Mouse (Mus musculus): ENCODE results near the gene Pacsin2.
A peak's percentile ranks its signal among the peaks of the same experiment; 100 is the strongest.
"Not testable (repeated sequence)": the region's sequence is repeated elsewhere in the genome, so short reads cannot be mapped to it uniquely, and the experiment has no call there.

Gene Pacsin2

GRCm38 (mm10) chr15:83375136-83375535 is 89.3 kb downstream of the Pacsin2 start:
- DNase-seq (ENCODE audit: low spot score in 2 of 2): peak in 1 of 2 experiments; percentile 34

- no peak for DNase-seq (ENCODE audit: low spot score in 2 of 2)
Observed at GRCm38 (mm10) chr15:83374076-83374475, 90.3 kb downstream of the Pacsin2 start.

GRCm38 (mm10) chr15:83368702-83369101 is 95.7 kb downstream of the Pacsin2 start:
- DNase-seq (ENCODE audit: low spot score in 2 of 2): not testable (repeated sequence)

- no peak for DNase-seq (ENCODE audit: low spot score in 2 of 2)
Observed at GRCm38 (mm10) chr15:83368261-83368660, 96.1 kb downstream of the Pacsin2 start.

GRCm38 (mm10) chr15:83366933-83367552 is 97.4 kb downstream of the Pacsin2 start:
- peak; percentile 64 for DNase-seq (ENCODE audit: low spot score in 2 of 2)

GRCm38 (mm10) chr15:83365697-83366096 is 98.7 kb downstream of the Pacsin2 start:
- DNase-seq (ENCODE audit: low spot score in 2 of 2): no peak

GRCm38 (mm10) chr15:83364194-83364593 is 100.2 kb downstream of the Pacsin2 start:
- DNase-seq (ENCODE audit: low spot score in 2 of 2): no peak

- not testable (repeated sequence) for DNase-seq (ENCODE audit: low spot score in 2 of 2)
Observed at GRCm38 (mm10) chr15:83362813-83363212, 101.6 kb downstream of the Pacsin2 start.

- not testable (repeated sequence) for DNase-seq (ENCODE audit: low spot score in 2 of 2)
Observed at GRCm38 (mm10) chr15:83360899-83361298, 103.5 kb downstream of the Pacsin2 start.

- no peak for DNase-seq (ENCODE audit: low spot score in 2 of 2)
Observed at GRCm38 (mm10) chr15:83360140-83360539, 104.3 kb downstream of the Pacsin2 start.

- DNase-seq (ENCODE audit: low spot score in 2 of 2): no peak
Observed at GRCm38 (mm10) chr15:83358476-83358875, 105.9 kb downstream of the Pacsin2 start.

GRCm38 (mm10) chr15:83351546-83351945 is 112.9 kb downstream of the Pacsin2 start:
- no peak for DNase-seq (ENCODE audit: low spot score in 2 of 2)

GRCm38 (mm10) chr15:83350859-83351258 is 113.5 kb downstream of the Pacsin2 start:
- DNase-seq (ENCODE audit: low spot score in 2 of 2): no peak

- DNase-seq (ENCODE audit: low spot score in 2 of 2): peak; percentile 86 to 93
Observed at GRCm38 (mm10) chr15:83349954-83350711, 114.3 kb downstream of the Pacsin2 start, which contains the start of gene Arfgap3. Gene Arfgap3, minus strand, starts transcription at chr15:83350247.

- DNase-seq (ENCODE audit: low spot score in 2 of 2): no peak
Observed at GRCm38 (mm10) chr15:83349225-83349953, 115.0 kb downstream of the Pacsin2 start.

GRCm38 (mm10) chr15:83348747-83349146 is 115.7 kb downstream of the Pacsin2 start:
- no peak for DNase-seq (ENCODE audit: low spot score in 2 of 2)

GRCm38 (mm10) chr15:83345898-83346529 is 118.4 kb downstream of the Pacsin2 start:
- DNase-seq (ENCODE audit: low spot score in 2 of 2): no peak

GRCm38 (mm10) chr15:83344956-83345355 is 119.5 kb downstream of the Pacsin2 start:
- DNase-seq (ENCODE audit: low spot score in 2 of 2): peak in 1 of 2 experiments; percentile 40

- DNase-seq (ENCODE audit: low spot score in 2 of 2): no peak
Observed at GRCm38 (mm10) chr15:83344157-83344556, 120.2 kb downstream of the Pacsin2 start.

GRCm38 (mm10) chr15:83338908-83339307 is 125.5 kb downstream of the Pacsin2 start:
- DNase-seq (ENCODE audit: low spot score in 2 of 2): no peak

- no peak for DNase-seq (ENCODE audit: low spot score in 2 of 2)
Observed at GRCm38 (mm10) chr15:83337903-83338870, 126.2 kb downstream of the Pacsin2 start.
